Mouse (Mus musculus) lung, postnatal 36 days (tissue): ENCODE measurements at regions not wholly inside any gene's neighbourhood (a gene's known extent, or its start where the extent isn't known, plus 50 kb on each side); places are given as distances from the start of the nearest gene placed in this dataset.

Experiments used
- DNase-seq: peaks from one replicate; pipeline ENCODE4 v3.0.0; 2022; ENCODE audit warnings: mixed read lengths

DNA sequence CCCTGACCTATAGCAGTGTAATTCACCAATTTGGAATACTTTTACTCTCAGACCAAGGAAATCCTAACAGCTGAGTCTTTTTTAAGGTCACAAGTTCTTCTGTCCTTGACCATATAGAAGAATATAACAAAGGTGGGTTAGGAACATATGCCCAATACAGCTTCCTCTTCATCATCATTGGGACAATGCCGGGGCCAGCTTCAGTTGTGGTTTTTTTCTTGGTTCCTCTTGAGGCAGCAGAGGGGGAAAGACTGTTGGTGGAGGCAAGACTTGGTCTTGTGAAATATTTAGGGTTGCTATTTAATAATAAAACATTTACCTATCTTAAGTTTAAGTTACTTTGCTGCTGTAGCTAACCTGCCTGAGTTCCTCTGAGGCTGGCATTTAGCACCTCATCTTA lies 144.8 kb upstream of the Htr1f start:
- no peak for DNase-seq

GRCm38 (mm10) chr16:65247475-65247874 lies 141.8 kb upstream of the Htr1f start:
- DNase-seq: no peak

DNA sequence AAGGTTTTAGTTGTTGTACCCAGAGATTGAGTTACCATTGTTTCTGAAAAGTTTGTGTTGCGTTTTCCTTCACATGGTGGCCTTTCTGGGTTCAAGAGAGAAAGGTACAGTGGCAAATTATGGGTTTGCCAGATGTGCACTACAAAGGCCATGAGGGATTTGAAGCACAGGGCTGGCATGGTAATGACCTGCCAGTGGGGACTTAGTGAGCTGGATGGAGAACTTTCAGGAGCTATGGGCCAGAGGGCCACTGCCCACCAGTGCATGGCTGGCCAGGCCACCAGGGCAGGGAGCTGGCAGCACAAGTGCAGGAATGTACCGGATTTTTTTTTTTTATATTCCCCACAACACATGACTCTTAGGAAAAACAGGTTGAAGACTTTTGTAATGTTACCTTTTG lies 128.8 kb upstream of the Htr1f start:
- DNase-seq: no peak

- DNase-seq: no peak
Observed at GRCm38 (mm10) chr16:65233964-65234363, 128.3 kb upstream of the Htr1f start.

DNA sequence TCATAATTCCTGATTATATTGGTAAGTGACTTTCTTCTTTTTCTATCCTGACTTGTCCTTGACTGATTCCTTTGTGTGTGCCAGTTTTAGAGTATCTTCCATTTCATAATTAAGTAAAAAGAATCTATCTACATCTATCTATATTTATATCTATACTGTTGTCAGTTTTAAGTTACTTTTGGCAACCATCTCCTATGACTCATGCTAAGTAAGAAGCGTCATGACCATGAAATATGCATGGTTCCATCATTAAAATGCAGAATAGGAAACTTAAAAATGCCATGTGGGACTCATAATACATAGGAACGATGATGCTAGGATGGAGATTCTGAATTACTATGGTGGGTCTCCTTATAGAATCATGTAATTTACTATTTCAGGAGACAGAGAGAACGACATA lies 113.8 kb upstream of the Htr1f start:
- no peak for DNase-seq

GRCm38 (mm10) chr16:65212367-65212766 lies 106.7 kb upstream of the Htr1f start:
- DNase-seq: no peak

GRCm38 (mm10) chr16:65201329-65201728 lies 95.7 kb upstream of the Htr1f start:
- peak; percentile 34 for DNase-seq

DNA sequence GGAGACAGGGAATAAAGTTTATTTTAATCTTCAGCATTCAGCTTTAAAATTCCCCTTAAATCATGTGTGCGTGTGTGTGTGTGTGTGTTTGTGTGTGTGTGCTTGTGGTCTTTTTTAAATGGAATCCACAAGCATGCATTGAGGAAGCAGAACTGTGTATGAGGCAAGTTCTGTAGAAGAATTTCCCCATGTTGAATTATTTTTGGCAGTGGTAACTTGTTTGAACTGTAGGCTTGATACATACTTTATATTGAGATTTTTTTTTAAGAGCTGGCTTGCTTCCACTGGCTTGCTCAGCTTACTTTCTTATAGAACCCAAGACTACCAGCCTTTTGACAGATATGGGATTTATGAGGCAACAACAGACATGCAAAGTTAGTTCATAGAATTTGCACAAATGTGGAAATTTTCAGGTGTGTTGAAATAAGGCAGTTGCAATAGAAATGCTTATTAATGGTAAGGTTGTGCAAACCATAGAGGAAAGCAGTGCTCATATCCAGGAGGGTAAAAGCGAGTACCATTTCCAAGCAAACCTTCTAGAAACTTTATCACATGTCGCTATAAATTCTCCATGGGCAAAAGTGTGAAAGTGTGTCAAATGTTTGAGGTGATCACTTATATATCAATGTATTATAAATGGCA lies 91.7 kb upstream of the Htr1f start:
- peak; percentile 23 for DNase-seq

GRCm38 (mm10) chr16:65195761-65196160 lies 90.1 kb upstream of the Htr1f start:
- no peak for DNase-seq

DNA sequence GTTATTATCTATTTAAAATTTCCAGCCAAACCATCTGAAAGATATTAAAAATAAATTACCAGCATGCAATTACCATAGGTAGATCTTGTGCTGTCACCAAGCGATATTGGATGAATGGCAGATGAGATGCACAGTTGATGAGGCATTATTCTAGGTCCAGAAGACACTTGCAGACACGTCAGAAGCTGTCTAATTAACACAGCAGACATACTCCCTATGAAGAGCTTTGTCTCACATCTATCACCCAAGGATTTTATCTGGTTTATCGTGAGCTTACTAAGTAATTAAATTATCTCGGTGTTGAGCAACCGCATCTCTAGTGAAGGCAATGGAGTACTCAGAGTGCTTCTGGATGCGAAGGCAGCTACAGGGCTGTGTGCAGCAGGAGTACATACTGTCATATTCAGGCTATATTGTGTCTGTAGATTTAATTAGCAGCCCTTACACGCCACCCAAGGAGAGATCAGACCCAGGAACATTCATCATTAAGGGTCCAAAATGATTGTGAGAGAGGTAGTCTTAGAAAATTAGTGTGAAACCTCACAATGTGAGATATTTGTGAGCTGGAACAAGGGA lies 86.0 kb upstream of the Htr1f start:
- no peak for DNase-seq

DNA sequence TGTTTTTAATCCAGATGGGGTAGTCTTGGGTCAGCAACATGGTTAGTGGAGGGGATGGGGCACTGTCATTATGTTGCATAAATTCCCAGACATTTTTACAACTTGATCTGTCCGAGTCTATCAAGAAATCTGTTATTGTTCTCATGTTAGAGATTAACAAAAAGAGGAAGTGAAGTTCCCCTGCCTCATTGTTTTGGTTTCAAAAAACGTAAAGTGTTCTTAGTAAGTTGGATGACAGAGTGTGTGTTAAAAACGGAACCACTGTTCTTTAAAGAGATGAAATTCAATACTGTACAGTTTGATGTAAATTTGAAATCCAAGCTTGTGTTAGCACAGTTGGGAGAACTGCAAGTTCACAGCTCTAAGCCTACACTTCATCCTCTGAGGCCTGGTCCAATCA lies 68.9 kb upstream of the Htr1f start:
- no peak for DNase-seq

- DNase-seq: no peak
Observed at GRCm38 (mm10) chr16:65167151-65167550, 61.5 kb upstream of the Htr1f start.

GRCm38 (mm10) chr16:65162766-65163165 lies 57.1 kb upstream of the Htr1f start:
- DNase-seq: no peak

- no peak for DNase-seq
Observed at GRCm38 (mm10) chr16:65160286-65160685, 54.6 kb upstream of the Htr1f start.

GRCm38 (mm10) chr16:65155536-65155935 lies 49.9 kb upstream of the Htr1f start:
- no peak for DNase-seq
